9 mouse cellular contexts compared by ENCODE assay signal in the genomic region with DNA sequence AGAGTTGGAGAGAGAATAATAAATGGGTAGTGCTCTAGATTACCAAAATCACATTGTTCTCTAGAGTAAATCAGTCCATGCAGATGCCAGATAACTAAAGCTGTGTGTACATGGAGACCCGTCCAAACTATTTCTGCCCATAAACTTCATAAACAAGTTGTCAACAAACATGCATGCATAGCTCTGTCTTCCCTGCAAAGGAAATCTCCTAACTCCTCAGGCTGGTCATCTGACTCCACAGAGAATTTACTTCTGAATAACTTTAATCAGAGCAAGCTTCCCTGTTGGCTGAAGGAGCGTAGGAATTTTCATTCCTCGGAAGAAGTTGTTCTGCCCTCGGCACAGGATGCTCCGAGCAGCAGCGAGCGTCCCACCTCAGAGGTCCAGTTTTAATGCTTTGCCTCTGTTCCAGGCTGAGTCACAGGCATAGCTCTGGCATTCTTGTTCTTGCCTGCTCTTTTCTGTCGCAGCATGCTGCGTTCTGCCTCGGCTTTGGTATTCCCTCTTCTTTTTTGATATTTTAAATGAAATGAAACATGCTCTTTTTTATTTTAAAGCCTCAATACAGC. TPM values are rescaled to one million over a fixed set of nuclear protein-coding genes. Genes with fewer than 3 reads are reported as not detected.
DNase-seq lines count a peak whose midpoint lies in the region; ATAC-seq and TF ChIP-seq lines count a peak whose summit lies in the region.
"Had no signal": no experiment of that assay in that cellular context is flagged by ENCODE, and none has a peak within 500 bp of the region (broad histone marks: within the 10 kb centered on the region; RNA-seq: fewer than 3 reads in every experiment).

No protein-coding gene starts in this region.

- TF ChIP-seq CTCF in midbrain, postnatal 0 days (IDR thresholded peaks at IDR 0.05) = no peak

- intact Hi-C loops in gastrocnemius, postnatal 14 days (cut with DNase I; ENCODE audit: low total_unique reads) = no loop called here

- no peaks in the 10 kb centered on the region for H3K36me3 ChIP-seq in limb, embryonic 11.5 days (ENCODE audit: control insufficient read depth, insufficient read depth, low read length)
- H3K36me3 ChIP-seq in limb, embryonic 10.5 days = no peaks in the 10 kb centered on the region
- no peaks in the 10 kb centered on the region for H3K36me3 ChIP-seq in embryonic facial prominence, embryonic 12.5 days
- no peaks in the 10 kb centered on the region for H3K36me3 ChIP-seq in midbrain, postnatal 0 days (ENCODE audit: insufficient read depth, low read length)

- H3K27ac ChIP-seq in limb, embryonic 11.5 days (replicated peaks; ENCODE audit: low read depth, low read length) = no peak overlapping the region
- no peak overlapping the region for H3K27ac ChIP-seq in limb, embryonic 10.5 days
- 0 out of 2 replicates have a peak overlapping the region, but pooled peaks have one; percentile 13 for H3K27ac ChIP-seq in embryonic facial prominence, embryonic 12.5 days
- no peak overlapping the region for H3K27ac ChIP-seq in midbrain, postnatal 0 days (ENCODE audit: low read depth, low read length)

- H3K27me3 ChIP-seq in limb, embryonic 11.5 days (ENCODE audit: control insufficient read depth, insufficient read depth, low read length) = no peaks in the 10 kb centered on the region
- no peaks in the 10 kb centered on the region for H3K27me3 ChIP-seq in limb, embryonic 10.5 days (ENCODE audit: low read depth, poor library complexity, severe bottlenecking)
- no peaks in the 10 kb centered on the region for H3K27me3 ChIP-seq in embryonic facial prominence, embryonic 12.5 days
- H3K27me3 ChIP-seq in midbrain, postnatal 0 days (ENCODE audit: insufficient read depth, low read length) = no peaks in the 10 kb centered on the region

- WGBS in limb, embryonic 11.5 days = 44% methylated on average over 10 of the region's 10 CpGs
- 53% methylated on average over 10 of the region's 10 CpGs for WGBS in limb, embryonic 10.5 days
- WGBS in embryonic facial prominence, embryonic 12.5 days = 20% methylated on average over 10 of the region's 10 CpGs
- WGBS in midbrain, postnatal 0 days = 29% methylated on average over 10 of the region's 10 CpGs

- no peaks in the 10 kb centered on the region; the same call in 1 of the 2 replicates for H3K4me1 ChIP-seq in limb, embryonic 11.5 days (ENCODE audit: control insufficient read depth, insufficient read depth, low read length)
- H3K4me1 ChIP-seq in limb, embryonic 10.5 days = peaks cover 5% of the 10 kb centered on the region
- peaks cover 8% of the 10 kb centered on the region; the same call in 1 of the 2 replicates for H3K4me1 ChIP-seq in embryonic facial prominence, embryonic 12.5 days
- H3K4me1 ChIP-seq in midbrain, postnatal 0 days (ENCODE audit: insufficient read depth, low read length) = no peaks in the 10 kb centered on the region

- no peak overlapping the region for H3K4me2 ChIP-seq in limb, embryonic 11.5 days (ENCODE audit: low read depth, severe bottlenecking)
- H3K4me2 ChIP-seq in embryonic facial prominence, embryonic 12.5 days (replicated peaks) = peak overlapping the region; percentile 39
- H3K4me2 ChIP-seq in midbrain, postnatal 0 days (ENCODE audit: low read depth, low read length, poor library complexity, severe bottlenecking) = peak overlapping the region; percentile 13; the same call in 1 of the 2 replicates

- H3K9me3 ChIP-seq in limb, embryonic 11.5 days (ENCODE audit: control insufficient read depth, low read length) = no peaks in the 10 kb centered on the region
- H3K9me3 ChIP-seq in limb, embryonic 10.5 days (replicated peaks) = no peaks in the 10 kb centered on the region
- H3K9me3 ChIP-seq in embryonic facial prominence, embryonic 12.5 days = no peaks in the 10 kb centered on the region
- no peaks in the 10 kb centered on the region for H3K9me3 ChIP-seq in midbrain, postnatal 0 days (ENCODE audit: low read length)

- DNase-seq in gastrocnemius, postnatal 25 days = peak; percentile 8
- no peak for DNase-seq in gastrocnemius, postnatal 14 days
- DNase-seq in limb, embryonic 11.5 days (ENCODE audit: low spot score) = peak; percentile 29
- no peak for DNase-seq in limb, embryonic 10.5 days (ENCODE audit: low spot score)
- DNase-seq in midbrain, postnatal 0 days (ENCODE audit: low spot score) = no peak
- DNase-seq in left cerebral cortex, adult 9 months (ENCODE audit: low spot score in 2 of 2) = no peak
- no peak for DNase-seq in kidney, postnatal 14 days
- DNase-seq: liver, postnatal 0 days had no signal

- no peak overlapping the region for H3K4me3 ChIP-seq in limb, embryonic 11.5 days (ENCODE audit: low read depth, low read length)
- H3K4me3 ChIP-seq in limb, embryonic 10.5 days = no peak overlapping the region
- no peak overlapping the region for H3K4me3 ChIP-seq in embryonic facial prominence, embryonic 12.5 days
- no peak overlapping the region for H3K4me3 ChIP-seq in midbrain, postnatal 0 days (ENCODE audit: low read depth, low read length)

- H3K9ac ChIP-seq in limb, embryonic 11.5 days (ENCODE audit: low read length) = no peak overlapping the region
- H3K9ac ChIP-seq in embryonic facial prominence, embryonic 12.5 days = no peak overlapping the region
- H3K9ac ChIP-seq in midbrain, postnatal 0 days (replicated peaks; ENCODE audit: low read length, poor library complexity, severe bottlenecking) = no peak overlapping the region
- H3K9ac ChIP-seq: liver, postnatal 0 days had no signal

- ATAC-seq in limb, embryonic 11.5 days (ENCODE audit: insufficient number of reproducible peaks, low FRiP score, low TSS enrichment, low read depth) = no peak
- no peak for ATAC-seq in embryonic facial prominence, embryonic 12.5 days (ENCODE audit: insufficient number of reproducible peaks, insufficient read depth, low FRiP score, low TSS enrichment)
- no peak for ATAC-seq in midbrain, postnatal 0 days (ENCODE audit: low FRiP score)
- ATAC-seq: liver, postnatal 0 days had no signal

RNA-seq across cellular contexts. Expression of gene Gli3, which starts 41.8 kb away (rescaled TPM):
- 1 to 10 TPM; 1.6 TPM for total RNA-seq in gastrocnemius, postnatal 25 days (2021)
- 1 to 10 TPM; 2.6 to 4.6 TPM for total RNA-seq in gastrocnemius, postnatal 14 days (2021)
- 41.5 and 42.4 TPM in 2 replicates for polyA plus RNA-seq in limb, embryonic 11.5 days (2014; fragmentation: Nextera tagmentation; extraction: Ambion mirVana)
- polyA plus RNA-seq in limb, embryonic 10.5 days (2016; fragmentation: Nextera tagmentation; extraction: Ambion mirVana) = 57.9 and 65.0 TPM in 2 replicates
- 35.8 TPM in 2 replicates for polyA plus RNA-seq in embryonic facial prominence, embryonic 12.5 days (2016; fragmentation: Nextera tagmentation; extraction: Ambion mirVana)
- 9.2 and 10.3 TPM in 2 replicates for total RNA-seq in midbrain, postnatal 0 days (2014; rRNA removed)
- 3.2 and 3.9 TPM in 2 replicates for polyA plus RNA-seq in midbrain, postnatal 0 days (2015; fragmentation: Nextera tagmentation; extraction: Ambion mirVana)

Comparison
In these comparisons a context has a peak if more than half of its experiments do, and no peak if none do; other contexts are left out.
1. DNase-seq: peak in gastrocnemius, postnatal 25 days (single experiment) and limb, embryonic 11.5 days (single experiment); none in gastrocnemius, postnatal 14 days (single experiment), limb, embryonic 10.5 days (single experiment), midbrain, postnatal 0 days (single experiment), left cerebral cortex, adult 9 months (0 of 2) and kidney, postnatal 14 days (single experiment).